Mouse (Mus musculus): ENCODE data around the gene Tmem163.

Tmem163 gene

DNA sequence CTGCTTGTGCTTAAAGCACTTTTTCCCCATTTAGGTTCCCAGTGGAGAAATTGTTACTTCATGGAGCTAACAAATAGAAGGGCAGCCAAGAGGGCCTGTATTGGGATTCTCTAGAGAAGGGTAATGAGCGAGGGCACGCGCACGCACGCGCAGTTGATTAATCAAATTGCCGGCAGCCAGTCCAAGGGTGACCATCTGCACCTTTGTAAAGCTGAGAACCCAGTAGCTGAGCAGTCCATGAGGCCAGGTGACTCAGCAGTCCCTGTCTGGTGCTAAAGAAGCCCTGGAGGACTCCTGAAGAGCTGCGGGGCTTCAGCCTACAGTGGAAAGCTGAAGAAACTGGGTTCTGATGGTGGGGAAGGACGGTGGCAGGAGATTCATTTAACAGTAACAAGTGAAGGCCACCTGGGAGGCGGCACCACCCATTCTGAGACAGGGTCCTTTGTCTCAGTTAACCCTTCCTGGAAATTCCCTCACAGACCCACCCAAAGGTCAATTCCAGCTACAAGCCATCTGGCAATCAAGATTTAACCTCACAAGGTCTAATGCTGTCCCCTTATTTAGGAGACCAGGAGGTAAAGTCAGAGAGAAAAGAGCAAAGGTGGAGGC lies 172.2 kb downstream of the Tmem163 start:
- in situ Hi-C loops (cut with MboI, MseI): no loop called here

DNA sequence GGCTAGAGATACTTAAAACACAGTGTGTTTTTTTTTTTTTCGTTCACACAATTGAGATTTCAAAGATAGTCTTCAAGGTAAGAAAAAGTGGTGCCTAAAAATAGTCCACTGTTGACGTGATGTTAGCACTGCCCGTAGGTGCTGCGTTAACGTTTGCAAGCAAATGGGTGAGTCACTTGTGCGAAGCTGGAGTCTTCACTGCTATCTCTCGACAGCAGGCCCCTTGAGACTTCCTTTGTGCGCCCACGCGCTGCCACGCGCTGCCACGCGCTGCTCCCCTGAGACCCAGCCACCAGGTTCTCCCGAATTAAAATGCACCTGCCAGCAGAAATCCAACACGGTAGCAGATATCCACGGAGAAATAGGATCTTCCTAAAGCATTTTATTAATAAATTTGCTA lies 178.6 kb downstream of the Tmem163 start:
- in situ Hi-C loops (cut with MboI, MseI): loop anchor here in 1 of 2 experiments (5.0 kb wide), 1 partner anchor 257 kb away; no protein-coding TSS in a partner anchor

DNA sequence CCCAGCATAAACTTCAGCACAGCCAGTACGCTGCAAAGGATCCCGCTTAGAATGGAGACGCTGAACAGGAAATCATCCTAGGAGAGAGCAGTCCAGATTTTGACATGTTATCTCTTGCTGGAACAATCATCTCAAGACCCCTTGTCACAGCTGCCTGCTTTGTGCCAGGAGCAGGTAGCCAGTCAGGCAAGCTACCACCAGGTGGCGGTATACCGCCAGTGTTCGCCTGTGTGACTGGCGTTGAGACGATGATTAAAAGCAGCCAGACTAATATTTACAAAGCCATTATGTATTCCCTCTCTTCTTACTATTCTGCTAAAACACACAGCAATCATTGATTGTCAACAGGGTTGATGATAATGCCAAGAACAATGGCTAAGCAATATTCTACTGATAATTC lies 179.1 kb downstream of the Tmem163 start:
- in situ Hi-C loops (cut with MboI, MseI): loop anchor here in 1 of 2 experiments (5.0 kb wide), 1 partner anchor 257 kb away; no protein-coding TSS in a partner anchor

DNA sequence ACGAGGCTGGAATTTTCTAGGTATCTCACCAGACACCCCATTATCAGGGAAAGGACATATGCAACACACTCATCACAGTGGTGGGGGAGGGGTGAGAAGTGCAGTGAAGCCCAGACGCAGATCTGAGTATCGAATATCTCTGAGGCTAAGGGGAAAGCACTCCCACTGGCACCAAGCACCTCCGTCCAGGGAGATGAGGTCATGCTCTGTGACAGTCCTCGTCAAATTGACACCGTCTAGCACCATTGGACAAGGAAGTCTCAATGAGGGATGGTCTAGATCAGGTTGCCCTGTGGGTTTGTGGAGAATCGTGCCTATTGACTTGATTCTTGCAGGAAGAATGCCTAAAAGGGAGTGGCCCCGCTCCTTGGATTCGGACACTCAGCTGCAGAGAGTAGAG lies 180.6 kb downstream of the Tmem163 start:
- in situ Hi-C loops (cut with MboI, MseI): loop anchor here (5.0 kb wide), 5 partner anchors 179 to 429 kb away; partner anchors contain the start of gene Tmem163 (in 1 of the 2)

DNA sequence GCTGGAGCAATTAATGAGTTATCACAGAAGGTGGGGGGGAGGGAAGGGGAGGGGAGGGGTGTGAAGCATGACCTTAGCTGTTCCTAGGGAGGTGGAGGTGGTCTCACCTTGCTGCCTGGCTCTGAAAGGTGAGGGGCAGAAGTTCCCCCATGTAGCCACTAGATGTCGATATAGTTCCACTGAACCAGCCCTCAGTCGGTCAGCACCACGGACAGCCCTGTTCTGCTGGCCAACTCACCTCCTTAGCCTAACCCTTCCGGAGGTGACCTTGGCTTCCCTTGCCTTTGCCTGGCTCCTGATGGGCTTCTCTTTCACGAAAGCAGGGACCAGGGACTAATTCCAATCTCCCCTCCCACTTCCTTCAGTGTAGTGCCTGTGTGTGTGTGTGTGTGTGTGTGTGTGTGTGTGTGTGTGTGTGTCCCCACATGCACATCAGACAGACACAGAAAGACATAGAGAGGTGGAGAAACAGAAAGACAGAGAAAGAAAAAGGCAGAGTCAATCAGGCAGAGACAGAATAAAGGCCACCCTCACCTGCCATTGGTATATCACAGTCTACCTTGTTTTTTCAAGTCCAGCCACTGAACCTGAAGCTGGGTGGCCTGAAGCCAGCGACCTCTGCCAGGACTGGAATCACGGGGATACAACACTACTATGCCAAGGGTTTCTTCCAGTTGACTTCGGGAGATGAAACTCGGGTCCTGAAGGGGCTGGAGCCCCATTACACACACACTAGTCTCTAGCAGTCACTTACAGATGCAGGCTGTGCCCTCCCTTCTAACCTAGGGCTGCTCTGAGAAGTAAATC lies 182.4 kb downstream of the Tmem163 start:
- in situ Hi-C loops (cut with MboI, MseI): loop anchor here (5.0 kb wide), 5 partner anchors 180 to 430 kb away; partner anchors contain the start of gene Tmem163 (in 1 of the 2)

DNA sequence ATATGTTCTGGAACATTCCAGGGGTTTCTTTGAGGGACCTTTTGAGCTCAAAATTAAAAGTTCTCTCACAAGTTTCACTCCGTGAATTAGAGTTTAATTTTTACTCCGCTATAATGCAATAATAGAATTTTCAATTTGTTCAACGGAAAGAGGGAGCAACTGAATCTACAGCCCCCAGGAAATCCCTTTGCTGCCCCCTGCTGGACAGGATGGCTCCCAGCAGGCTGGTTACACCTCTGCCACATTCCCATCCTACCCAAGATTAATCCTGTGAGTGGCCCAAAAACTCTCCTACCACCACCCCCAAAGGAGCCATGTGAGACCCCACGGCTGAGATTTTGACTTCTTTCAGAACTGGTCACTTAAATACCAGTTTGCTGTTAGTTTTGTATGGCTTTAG lies 192.2 kb downstream of the Tmem163 start:
- in situ Hi-C loops (cut with MboI, MseI): no loop called here

DNA sequence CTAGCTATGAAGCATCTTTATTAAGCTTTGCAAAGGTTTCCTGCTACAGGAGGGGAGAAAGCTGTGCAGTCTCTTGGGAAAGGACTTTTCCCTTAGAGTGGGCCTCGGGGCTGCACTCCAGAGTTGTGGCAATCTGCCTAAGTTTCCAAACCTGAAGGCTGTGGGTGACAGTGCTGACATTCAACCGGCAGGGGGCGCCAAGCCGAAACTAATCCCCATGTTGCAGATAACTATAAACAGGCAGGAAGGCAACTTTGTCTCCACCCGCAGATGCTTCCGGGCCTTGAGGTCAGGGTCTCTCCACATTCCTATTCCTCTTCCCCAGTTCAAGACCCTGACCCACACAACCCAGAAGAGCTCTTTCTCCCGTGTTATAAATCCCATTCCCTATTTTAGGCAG lies 194.5 kb downstream of the Tmem163 start:
- in situ Hi-C loops (cut with MboI, MseI): loop anchor here in 1 of 2 experiments (5.0 kb wide), 1 partner anchor 468 kb away; no protein-coding TSS in a partner anchor

DNA sequence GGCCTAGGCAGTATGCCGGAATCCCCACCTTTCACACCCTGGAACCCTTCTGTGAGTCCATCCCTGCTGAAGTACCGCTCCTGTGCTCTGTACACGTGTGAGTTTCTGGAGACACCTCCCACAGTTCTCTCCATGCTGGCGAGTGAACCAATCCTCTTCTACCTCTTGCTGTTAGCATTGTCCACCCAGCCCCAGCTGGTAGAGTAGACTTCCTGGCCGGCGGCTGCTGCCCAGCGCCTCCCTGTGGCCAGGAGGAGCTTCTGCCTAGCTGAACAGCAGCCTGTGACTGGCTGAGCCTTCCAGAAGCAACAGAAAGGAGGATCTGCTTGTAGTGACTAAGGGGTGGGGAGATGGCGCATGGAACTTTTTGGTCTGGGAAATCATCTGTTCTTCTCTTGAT lies 195.2 kb downstream of the Tmem163 start:
- in situ Hi-C loops (cut with MboI, MseI): loop anchor here in 1 of 2 experiments (5.0 kb wide), 1 partner anchor 467 kb away; no protein-coding TSS in a partner anchor

DNA sequence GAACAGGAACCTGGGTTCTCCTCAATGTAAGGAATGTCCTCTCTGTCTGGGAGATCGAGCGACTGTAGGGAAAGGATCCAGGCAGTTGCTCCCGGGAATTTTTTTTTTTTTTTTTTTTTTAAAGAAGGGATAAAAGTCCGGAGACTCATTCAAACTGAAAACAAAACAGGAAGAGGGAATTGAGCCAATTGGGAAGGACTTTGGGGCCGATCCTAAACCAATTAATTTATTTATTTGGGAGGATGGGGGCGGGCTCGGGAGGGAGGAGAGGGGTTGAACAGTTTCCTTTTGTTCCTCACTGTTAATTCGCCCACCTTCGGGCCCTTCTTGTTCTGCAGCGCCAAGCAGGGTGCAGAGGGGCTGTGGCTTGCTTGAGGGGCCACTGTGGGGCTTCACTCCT lies 196.4 kb downstream of the Tmem163 start:
- in situ Hi-C loops (cut with MboI, MseI): loop anchor here in 1 of 2 experiments (5.0 kb wide), 1 partner anchor 466 kb away; no protein-coding TSS in a partner anchor

DNA sequence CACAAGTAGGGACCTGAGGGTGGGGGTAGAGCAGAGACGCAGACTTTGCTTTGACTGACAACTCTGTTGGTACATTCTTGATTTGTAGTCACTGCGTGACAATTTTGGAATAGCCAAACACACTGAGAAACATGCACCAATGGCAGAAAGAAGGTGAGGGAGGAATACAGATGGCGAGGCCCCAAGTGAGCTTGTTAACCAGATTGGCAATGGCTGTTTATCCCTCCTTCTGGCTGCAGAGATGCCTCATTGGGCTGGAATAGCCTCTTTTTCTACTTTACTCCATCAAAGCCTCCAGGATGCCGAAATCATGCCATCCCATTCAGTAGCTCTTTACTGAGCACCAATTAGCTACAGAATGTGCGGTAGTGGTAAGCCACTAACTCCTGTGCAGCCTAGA lies 203.6 kb downstream of the Tmem163 start:
- in situ Hi-C loops (cut with MboI, MseI): no loop called here

DNA sequence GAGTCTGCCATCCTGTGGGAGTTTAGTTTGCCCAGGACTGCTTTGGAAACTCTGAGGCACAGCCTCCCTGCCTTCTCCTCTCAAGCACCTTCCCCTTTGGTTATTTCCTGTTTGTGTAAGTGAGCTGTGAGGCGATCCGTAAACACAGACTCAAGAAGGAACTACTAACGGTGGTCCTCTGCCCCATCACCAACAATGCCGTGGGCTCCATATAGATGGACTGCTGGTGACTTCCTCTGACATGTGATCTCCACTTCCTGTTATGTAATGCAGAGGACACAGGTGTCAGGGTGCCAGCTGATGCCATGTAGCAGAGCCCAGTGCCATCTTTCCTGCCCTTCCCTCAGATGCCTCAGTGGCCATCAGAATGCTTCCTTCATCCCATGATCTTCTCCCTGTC lies 209.2 kb downstream of the Tmem163 start:
- in situ Hi-C loops (cut with MboI, MseI): no loop called here

DNA sequence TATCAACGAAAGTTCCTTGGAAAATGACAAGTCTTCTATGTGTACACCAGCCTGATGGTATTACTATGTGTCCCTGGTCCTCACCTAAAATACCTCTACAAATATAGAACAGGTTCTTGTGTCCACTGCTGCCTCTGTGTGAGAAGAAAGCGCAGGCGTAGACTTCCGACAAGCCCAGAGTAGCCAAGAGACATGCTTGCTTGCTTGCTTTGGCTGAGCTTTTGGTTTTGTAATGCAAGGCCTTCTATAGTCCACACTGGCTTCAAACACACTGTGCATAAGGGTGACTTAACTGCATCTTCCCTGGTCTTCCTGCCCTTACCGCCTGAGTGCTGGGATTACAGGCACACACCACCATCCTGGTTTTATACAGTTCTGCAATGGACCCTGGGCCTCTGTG lies 212.1 kb downstream of the Tmem163 start:
- in situ Hi-C loops (cut with MboI, MseI): no loop called here

DNA sequence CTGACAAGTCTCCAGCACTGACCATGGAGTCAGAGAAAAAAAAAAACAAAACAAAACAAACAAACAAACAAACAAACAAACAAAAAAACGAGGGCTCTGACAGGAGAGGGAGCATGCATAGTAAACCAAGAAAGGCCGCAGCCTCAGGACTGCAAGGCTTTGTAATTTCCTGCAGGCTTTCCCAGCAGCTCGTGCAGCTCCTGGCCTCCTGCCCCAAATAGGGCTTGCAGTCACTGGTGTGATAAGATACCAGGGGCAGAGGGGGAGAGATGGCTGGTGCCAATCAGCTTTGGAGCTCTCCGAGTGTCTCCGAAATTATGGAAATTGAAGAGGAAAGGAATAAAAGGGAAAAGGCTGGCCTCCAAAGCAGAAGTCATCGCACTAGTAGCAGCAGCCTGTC lies 214.1 kb downstream of the Tmem163 start:
- in situ Hi-C loops (cut with MboI, MseI): no loop called here

DNA sequence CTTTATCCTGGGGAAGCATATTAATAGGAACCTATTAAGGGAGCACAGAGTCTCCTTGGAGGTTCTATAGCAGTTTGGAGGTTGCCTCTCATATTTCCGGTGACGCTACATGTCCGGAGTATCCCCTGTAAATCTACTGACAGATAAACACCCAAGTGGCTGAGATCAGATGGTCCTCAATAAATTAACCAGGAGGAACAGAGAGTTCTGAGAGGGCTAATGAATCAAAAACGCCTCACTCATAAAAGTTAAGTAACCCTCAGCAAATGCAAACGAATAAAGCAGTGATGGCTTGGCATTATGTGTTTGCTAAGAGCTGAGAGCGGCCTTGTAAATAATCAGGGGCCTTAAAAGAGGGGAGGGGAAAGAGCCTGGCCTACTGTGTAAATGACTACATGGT lies 215.3 kb downstream of the Tmem163 start:
- in situ Hi-C loops (cut with MboI, MseI): loop anchor here (5.0 kb wide), 1 partner anchor 262 kb away; no protein-coding TSS in a partner anchor

DNA sequence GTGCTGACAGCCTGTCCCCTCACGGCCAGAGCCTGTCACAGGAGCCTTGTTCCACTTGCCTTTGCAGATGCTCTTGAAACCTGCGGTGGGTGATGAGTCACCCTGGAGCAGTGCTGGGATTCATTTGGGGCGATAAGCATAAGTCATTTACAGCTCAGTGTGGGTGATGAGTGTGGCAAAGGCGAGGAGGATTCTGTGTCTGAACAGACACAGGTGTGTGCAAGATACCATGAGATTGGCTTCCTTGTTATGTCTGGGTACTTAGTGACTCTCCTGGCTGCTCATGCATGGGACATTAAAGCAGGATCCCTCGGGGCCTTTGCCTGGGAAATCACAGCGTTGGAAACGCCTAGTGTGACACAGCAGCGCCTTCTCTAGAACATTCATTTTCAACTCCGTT lies 218.3 kb downstream of the Tmem163 start:
- in situ Hi-C loops (cut with MboI, MseI): loop anchor here (5.0 kb wide), 1 partner anchor 259 kb away; no protein-coding TSS in a partner anchor

DNA sequence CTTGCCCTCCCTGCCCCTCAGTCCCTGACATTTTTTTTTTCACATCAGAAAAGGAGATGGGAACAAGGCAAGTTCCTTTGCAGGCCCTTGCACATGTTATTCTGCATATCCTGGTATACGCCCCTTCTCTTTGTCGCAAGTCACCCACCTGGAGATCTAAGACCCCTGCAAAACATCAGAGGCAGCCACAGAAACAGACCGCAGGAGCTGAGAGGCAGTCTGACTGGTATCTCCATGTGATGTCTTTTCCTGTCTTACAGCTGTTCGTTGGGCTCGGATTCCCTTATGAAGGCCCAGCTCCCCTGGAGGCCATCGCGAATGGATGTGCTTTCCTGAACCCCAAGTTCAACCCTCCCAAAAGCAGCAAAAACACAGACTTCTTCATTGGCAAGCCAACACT lies 219.8 kb downstream of the Tmem163 start:
- in situ Hi-C loops (cut with MboI, MseI): loop anchor here in 1 of 2 experiments (10.0 kb wide), 1 partner anchor 445 kb away; no protein-coding TSS in a partner anchor

DNA sequence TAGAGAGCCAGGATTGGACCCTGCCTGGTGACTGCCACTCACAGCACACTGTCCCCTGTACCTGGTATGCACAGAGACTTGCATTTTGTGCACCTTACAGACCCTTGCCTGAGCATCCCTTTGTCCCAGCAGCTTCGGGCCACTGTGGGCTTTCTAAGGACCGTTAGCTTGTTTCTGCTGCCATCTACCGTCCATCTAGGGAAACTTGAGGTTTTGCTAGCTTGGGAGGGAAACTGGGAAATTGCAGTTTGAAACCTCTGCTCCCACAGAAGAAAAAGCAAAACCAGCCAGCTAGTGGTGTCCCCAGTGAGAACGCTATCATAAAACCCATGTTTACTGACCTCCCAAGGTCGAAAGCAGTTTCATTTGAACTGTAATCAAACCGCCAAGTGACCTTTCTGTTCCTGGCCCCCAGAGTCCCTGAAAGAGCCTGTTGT lies 220.3 kb downstream of the Tmem163 start:
- in situ Hi-C loops (cut with MboI, MseI): loop anchor here in 1 of 2 experiments (10.0 kb wide), 1 partner anchor 444 kb away; no protein-coding TSS in a partner anchor

DNA sequence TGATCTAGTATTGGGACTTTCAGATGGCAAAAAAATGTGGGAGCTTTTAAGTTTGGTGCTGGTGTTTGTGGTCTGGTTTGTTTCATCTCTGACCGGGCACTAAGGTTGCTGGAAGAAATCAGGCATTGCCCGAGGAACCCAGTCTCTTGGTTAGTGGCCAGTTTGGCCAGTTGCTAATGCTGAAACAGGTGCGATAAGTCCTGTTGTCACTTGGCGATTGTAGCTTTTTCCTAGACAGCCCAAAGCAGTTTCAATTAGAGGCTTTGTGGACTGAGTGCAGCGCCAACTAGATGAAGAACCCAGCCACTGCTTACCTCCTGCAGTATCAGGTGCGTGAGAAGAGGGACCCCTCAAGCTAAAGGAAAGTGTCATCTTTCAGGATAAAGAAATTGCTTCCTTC lies 226.0 kb downstream of the Tmem163 start:
- in situ Hi-C loops (cut with MboI, MseI): loop anchor here in 1 of 2 experiments (10.0 kb wide), 1 partner anchor 439 kb away; no protein-coding TSS in a partner anchor

DNA sequence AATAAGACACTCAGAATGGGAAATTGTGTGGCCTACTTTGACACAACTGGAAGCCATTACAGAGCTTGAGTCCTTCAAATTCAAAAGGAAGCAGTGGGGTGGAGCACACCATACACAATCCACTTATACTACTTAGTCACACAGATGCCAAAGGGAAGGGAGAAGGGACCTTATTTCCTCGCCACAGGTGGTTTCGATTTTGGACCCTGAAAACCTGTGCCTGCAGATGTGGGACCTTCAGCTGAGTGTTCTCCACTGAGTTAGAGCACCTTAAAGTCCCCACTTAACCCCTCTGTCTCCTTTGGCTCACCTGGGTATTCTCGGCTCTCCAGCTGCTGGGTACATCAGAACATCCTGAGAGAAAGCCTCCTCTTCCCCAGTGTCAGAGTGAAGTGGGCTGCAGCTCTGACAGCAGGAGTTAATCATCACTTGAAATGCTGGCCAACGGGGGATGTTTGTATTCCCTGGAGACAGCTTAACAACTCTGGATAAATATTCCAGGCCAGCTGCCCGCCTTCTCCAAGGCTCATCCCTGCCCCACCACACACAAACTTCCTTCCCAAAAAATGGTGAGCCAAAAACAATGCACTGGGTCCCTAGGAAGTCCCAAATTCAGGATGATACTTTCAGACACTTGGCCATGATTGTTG lies 234.4 kb downstream of the Tmem163 start:
- in situ Hi-C loops (cut with MboI, MseI): no loop called here

DNA sequence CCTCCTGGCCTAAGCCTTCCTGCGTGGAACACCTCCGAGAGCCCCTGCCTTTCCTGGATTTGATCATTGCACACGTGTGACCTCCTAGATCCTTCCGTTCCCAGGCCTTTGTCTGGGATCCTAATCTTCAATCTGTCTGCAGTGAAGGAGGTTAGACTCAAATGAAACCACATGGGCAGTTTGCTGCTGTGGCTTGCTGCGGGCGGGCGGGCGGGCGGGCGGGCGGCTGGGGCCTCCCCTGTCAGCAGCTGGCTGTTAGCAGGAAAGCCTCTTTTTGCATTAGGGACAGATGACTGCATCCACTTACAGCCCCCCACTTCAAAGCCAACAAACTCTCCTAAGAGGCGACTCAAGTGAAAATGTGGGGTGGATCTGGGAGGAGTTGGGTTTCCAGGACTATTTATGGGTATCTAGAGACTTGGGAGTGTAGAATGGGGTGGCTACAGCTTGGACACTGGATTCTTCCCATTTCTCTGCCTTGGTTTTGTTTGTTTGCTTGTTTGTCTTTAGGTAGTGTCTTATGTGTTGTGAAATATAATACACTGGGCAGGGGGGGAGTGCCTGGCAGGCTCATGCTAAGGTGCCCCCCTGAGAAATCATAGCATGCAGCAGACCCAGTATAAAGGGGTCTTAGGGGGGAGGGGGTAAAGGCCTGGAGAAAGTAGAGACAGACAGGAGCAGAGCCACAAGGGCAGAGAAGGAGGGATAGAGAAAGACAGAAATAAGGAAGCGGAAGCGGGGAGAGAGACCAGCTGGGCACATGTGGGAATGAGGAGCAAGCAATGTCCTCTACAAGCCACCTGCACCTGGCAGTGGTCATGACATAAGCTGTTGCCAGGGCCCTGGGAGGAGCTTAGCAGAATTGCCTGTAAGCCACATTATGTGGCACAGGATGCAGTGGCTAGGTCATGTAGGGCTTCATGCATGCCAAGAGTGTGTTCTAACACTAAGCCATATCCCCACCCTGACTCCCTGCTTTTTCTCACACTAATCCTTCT lies 236.2 kb downstream of the Tmem163 start:
- in situ Hi-C loops (cut with MboI, MseI): no loop called here
